Mouse (Mus musculus): Measurements from ENCODE around the gene Chn1. TPM values are rescaled to one million over a fixed set of nuclear protein-coding genes. Genes with fewer than 3 reads are reported as not detected.

Chn1 gene
- polyA plus RNA-seq, 1 experiment from 2014 or later: 30.4 TPM

Other genes with a start within 250 kb of the Chn1 start
- gene Wipf1, start 245.6 kb downstream of the Chn1 start, polyA plus RNA-seq (2014; fragmentation: Nextera tagmentation; extraction: Ambion mirVana): 7.0 and 7.6 TPM in 2 replicates
- gene Chrna1, start 195.0 kb downstream of the Chn1 start, polyA plus RNA-seq (2014; fragmentation: Nextera tagmentation; extraction: Ambion mirVana): 0.09 TPM in 1 of 2 replicates, not detected in the other
- 42.4 and 42.6 TPM in 2 replicates for gene Atf2, start 117.3 kb upstream of the Chn1 start, polyA plus RNA-seq (2014; fragmentation: Nextera tagmentation; extraction: Ambion mirVana)
- 3,003 and 3,111 TPM in 2 replicates for gene Atp5g3, start 136.0 kb upstream of the Chn1 start, polyA plus RNA-seq (2014; fragmentation: Nextera tagmentation; extraction: Ambion mirVana)